9 mouse cellular contexts compared by ENCODE assay signal in genomic region chr6:31613590-31614319, GRCm38 (mm10). TPM values are rescaled to one million over a fixed set of nuclear protein-coding genes. Genes with fewer than 3 reads are reported as not detected.
A peak's percentile ranks its signal among the peaks of the same experiment; 100 is the strongest.
DNase-seq lines count a peak whose midpoint lies in the region; ATAC-seq and TF ChIP-seq lines count a peak whose summit lies in the region.
"Had no signal": no experiment of that assay in that cellular context is flagged by ENCODE, and none has a peak within 500 bp of the region (broad histone marks: within the 10 kb centered on the region; RNA-seq: fewer than 3 reads in every experiment).

No protein-coding gene starts in this region.

- H3K27me3 ChIP-seq in heart, embryonic 14.5 days (ENCODE audit: control insufficient read depth, insufficient read depth, low read length) = no peaks in the 10 kb centered on the region
- H3K27me3 ChIP-seq in liver, embryonic 16.5 days (ENCODE audit: control insufficient read depth, insufficient read depth, low read depth, low read length) = no peaks in the 10 kb centered on the region
- H3K27me3 ChIP-seq in cerebellum, adult 2 months (ENCODE audit: control insufficient read depth, insufficient read depth, low read length) = no peaks in the 10 kb centered on the region
- H3K27me3 ChIP-seq: Patski had no signal

- H3K4me1 ChIP-seq in heart, embryonic 14.5 days (ENCODE audit: control insufficient read depth in 2 of 2, insufficient read depth in 2 of 2, low read length in 2 of 2) = peaks cover 30 to 32% of the 10 kb centered on the region in 2 experiments
- H3K4me1 ChIP-seq in liver, embryonic 16.5 days (ENCODE audit: control insufficient read depth, low read depth, low read length) = peaks cover 55% of the 10 kb centered on the region
- H3K4me1 ChIP-seq in cerebellum, adult 2 months (ENCODE audit: control insufficient read depth, insufficient read depth, low read length) = no peaks in the 10 kb centered on the region

- H3K4me3 ChIP-seq in heart, embryonic 14.5 days (ENCODE audit: control insufficient read depth in 1 of 2, insufficient read depth in 1 of 2, low read depth in 1 of 2, low read length in 2 of 2) = no peak overlapping the region
- peak overlapping the region; percentile 56 for H3K4me3 ChIP-seq in liver, embryonic 16.5 days (ENCODE audit: low read depth, low read length)
- no peak overlapping the region for H3K4me3 ChIP-seq in cerebellum, adult 2 months (replicated peaks; ENCODE audit: insufficient read depth, low read depth, low read length)

- peak overlapping the region; percentile 37 to 45 for H3K27ac ChIP-seq in heart, embryonic 14.5 days (replicated peaks in 1 of 2; ENCODE audit: control insufficient read depth in 1 of 2, insufficient read depth in 1 of 2, low read depth in 2 of 2, low read length in 2 of 2)
- H3K27ac ChIP-seq in liver, embryonic 16.5 days (ENCODE audit: low read length) = peak overlapping the region; percentile 83
- no peak overlapping the region for H3K27ac ChIP-seq in cerebellum, adult 2 months (ENCODE audit: insufficient read depth, low read length)
- H3K27ac ChIP-seq: hindbrain, embryonic 14.5 days had no signal

- no peak overlapping the region for H3K9ac ChIP-seq in heart, embryonic 14.5 days (ENCODE audit: low read length)
- H3K9ac ChIP-seq in liver, embryonic 16.5 days (ENCODE audit: low read depth, low read length) = peak overlapping the region; percentile 70
- H3K9ac ChIP-seq: hindbrain, embryonic 14.5 days had no signal

- H3K36me3 ChIP-seq in heart, embryonic 14.5 days (ENCODE audit: control insufficient read depth, insufficient read depth, low read length) = no peaks in the 10 kb centered on the region
- no peaks in the 10 kb centered on the region for H3K36me3 ChIP-seq in liver, embryonic 16.5 days (ENCODE audit: control insufficient read depth, insufficient read depth)

- H3K9me3 ChIP-seq in heart, embryonic 14.5 days (ENCODE audit: control insufficient read depth, low read length) = no peaks in the 10 kb centered on the region
- no peaks in the 10 kb centered on the region for H3K9me3 ChIP-seq in liver, embryonic 16.5 days (replicated peaks; ENCODE audit: control insufficient read depth, low read length)

- WGBS in heart, embryonic 14.5 days = 34% methylated on average over 13 of the region's 13 CpGs
- WGBS in liver, embryonic 16.5 days (ENCODE audit: insufficient replicate concordance) = 6% methylated on average over 13 of the region's 13 CpGs
- WGBS in cerebellum, adult 2 months = 64% methylated on average over 13 of the region's 13 CpGs

- no peak for TF ChIP-seq CTCF in cerebellum, adult 2 months (IDR thresholded peaks at IDR 0.05; ENCODE audit: borderline replicate concordance, insufficient read depth, low read depth, low read length)

- peak overlapping the region; percentile 30 for H3K4me2 ChIP-seq in heart, embryonic 14.5 days (ENCODE audit: low read length)
- peak overlapping the region; percentile 78 for H3K4me2 ChIP-seq in liver, embryonic 16.5 days (ENCODE audit: low read depth, low read length)
- H3K4me2 ChIP-seq: hindbrain, embryonic 14.5 days had no signal

- no peak for ATAC-seq in monocyte, adult 5-6 weeks (replicated peaks; ENCODE audit: insufficient number of reproducible peaks, low FRiP score, low TSS enrichment, poor library complexity, severe bottlenecking)
- ATAC-seq in heart, embryonic 14.5 days (ENCODE audit: insufficient number of reproducible peaks, insufficient read depth, low FRiP score, low read depth) = peak; percentile 32
- ATAC-seq in liver, embryonic 16.5 days (ENCODE audit: low read depth) = peak; percentile 77
- ATAC-seq in activated CD4-positive, CD25-positive, alpha-beta regulatory T cell, adult 4 months = no peak
- ATAC-seq: Patski had no signal

- no peak for TF ChIP-seq POLR2A in cerebellum, adult 2 months (IDR thresholded peaks at IDR 0.05; ENCODE audit: borderline replicate concordance, insufficient read depth, low read length)

- DNase-seq in monocyte, adult 2 months (ENCODE audit: low read depth in 1 of 2, low spot score in 2 of 2) = peak; percentile 5 to 13
- DNase-seq in adrenal gland, postnatal 25 days = no peak
- DNase-seq in cerebellum, adult 2 months = no peak

RNA-seq across cellular contexts. Expression of gene Podxl, which starts 50.0 kb away (rescaled TPM):
- 0.10 to 2.1 TPM (median 0.11 TPM) in 3 replicates for total RNA-seq in monocyte, adult 5-6 weeks (2017)
- polyA plus RNA-seq in heart, embryonic 14.5 days (2014; fragmentation: Nextera tagmentation; extraction: Ambion mirVana) = 14.6 and 16.3 TPM in 2 replicates
- polyA plus RNA-seq in liver, embryonic 16.5 days (2015; fragmentation: Nextera tagmentation; extraction: Ambion mirVana) = 3.5 and 4.3 TPM in 2 replicates
- total RNA-seq in adrenal gland, postnatal 25 days (2021) = 36.3 and 41.7 TPM in 2 replicates
- 15.0 and 16.5 TPM in 2 replicates for polyA plus RNA-seq in cerebellum, adult 2 months (2012; rRNA removed)
- polyA plus RNA-seq in activated CD4-positive, CD25-positive, alpha-beta regulatory T cell, adult 4 months (2017; shearing (Covaris generic)) = not detected

Comparison
In these comparisons a context has a peak if more than half of its experiments do, and no peak if none do; other contexts are left out.
1. DNase-seq: peak in monocyte, adult 2 months (2 of 2); none in adrenal gland, postnatal 25 days (single experiment) and cerebellum, adult 2 months (0 of 2).
2. ATAC-seq: peak in heart, embryonic 14.5 days (single experiment) and liver, embryonic 16.5 days (single experiment); none in monocyte, adult 5-6 weeks (single experiment) and activated CD4-positive, CD25-positive, alpha-beta regulatory T cell, adult 4 months (single experiment).